Mouse (Mus musculus) myocyte (in vitro differentiated cells): Measurements from ENCODE around the gene Tbxas1. TPM values are rescaled to one million over a fixed set of nuclear protein-coding genes. Genes with fewer than 3 reads are reported as not detected.

ENCODE experiments used
- H3K27me3 ChIP-seq: one replicate; pipeline ENCODE4 v1.6.1; 2011; ENCODE audit not compliant: control insufficient read depth, insufficient read depth, insufficient read length
- H3K36me3 ChIP-seq: one replicate; pipeline ENCODE4 v1.6.1; 2011; ENCODE audit not compliant: control insufficient read depth, insufficient read depth
- H3K4me2 ChIP-seq: one replicate; pipeline ENCODE4 v1.6.1; 2011; ENCODE audit warnings: low read depth, control low read depth
- H3K4me3 ChIP-seq: one replicate; pipeline ENCODE4 v1.5.1; 2011; ENCODE audit warnings: mild to moderate bottlenecking, control low read depth, moderate library complexity
- H3K79me2 ChIP-seq: one replicate; pipeline ENCODE4 v1.6.1; 2011; ENCODE audit not compliant: control insufficient read depth, insufficient read depth
- H3ac ChIP-seq: one replicate; pipeline ENCODE4 v1.6.1; 2011; ENCODE audit not compliant: control insufficient read depth, insufficient read length
- CEBPB ChIP-seq: IDR thresholded peaks from 2 replicates; pipeline ENCODE4 v1.6.1; 2011; ENCODE audit warnings: mild to moderate bottlenecking, moderate library complexity; ENCODE audit not compliant: poor library complexity, insufficient read depth, severe bottlenecking
- E2F4 ChIP-seq: IDR thresholded peaks from one replicate; pipeline ENCODE4 v1.6.1; 2011; ENCODE audit warnings: mild to moderate bottlenecking, control low read depth, moderate library complexity; ENCODE audit not compliant: insufficient read depth
- MAX ChIP-seq: IDR thresholded peaks from one replicate; pipeline ENCODE4 v1.6.1; 2011; ENCODE audit warnings: low read depth, mild to moderate bottlenecking, control low read depth
- MYOD1 ChIP-seq, 3 experiments: IDR thresholded peaks; one replicate each; pipeline ENCODE4 v1.6.1; 2011; ENCODE audit warnings: control low read depth in 2 of 3, low read depth in 2 of 3, mild to moderate bottlenecking in 2 of 3, moderate library complexity in 1 of 3; ENCODE audit not compliant: insufficient read length in 2 of 3, control insufficient read depth in 1 of 3
- MYOG ChIP-seq, 3 experiments: IDR thresholded peaks; one replicate each; pipeline ENCODE4 v1.6.1; 2011; ENCODE audit warnings: control low read depth in 2 of 3, low read depth in 2 of 3, mild to moderate bottlenecking in 2 of 3; ENCODE audit not compliant: insufficient read length in 2 of 3, control insufficient read depth in 1 of 3, insufficient read depth in 1 of 3
- POLR2A ChIP-seq: IDR thresholded peaks from one replicate; pipeline ENCODE4 v1.6.1; 2011; ENCODE audit warnings: low read depth, mild to moderate bottlenecking, control low read depth, moderate library complexity; ENCODE audit not compliant: insufficient read length
- POLR2AphosphoS2 ChIP-seq: IDR thresholded peaks from one replicate; pipeline ENCODE4 v1.6.1; 2011; ENCODE audit warnings: low read depth, control low read depth; ENCODE audit not compliant: insufficient read length
- REST ChIP-seq: IDR thresholded peaks from one replicate; pipeline ENCODE4 v1.6.1; 2011; ENCODE audit warnings: mild to moderate bottlenecking, control low read depth, moderate library complexity; ENCODE audit not compliant: insufficient read depth, insufficient read length
- SRF ChIP-seq: IDR thresholded peaks from one replicate; pipeline ENCODE4 v1.6.1; 2011; ENCODE audit warnings: low read depth; ENCODE audit not compliant: control insufficient read depth, insufficient read length
- TCF12 ChIP-seq: IDR thresholded peaks from one replicate; pipeline ENCODE4 v1.6.1; 2011; ENCODE audit warnings: mild to moderate bottlenecking, control low read depth; ENCODE audit not compliant: poor library complexity, insufficient read depth, severe bottlenecking
- TCF3 ChIP-seq: IDR thresholded peaks from one replicate; pipeline ENCODE4 v1.6.1; 2011; ENCODE audit warnings: low read depth, control low read depth; ENCODE audit not compliant: insufficient read length
- USF1 ChIP-seq: IDR thresholded peaks from one replicate; pipeline ENCODE4 v1.6.1; 2011; ENCODE audit warnings: low read depth, mild to moderate bottlenecking, control low read depth, moderate library complexity
- polyA plus RNA-seq: library from polyadenylated mRNA; unstranded; fragments of >200 nt; fragmentation: generic; extraction: Trizol; gene quantifications from one replicate; pipeline ENCODE4 v1.2.1, GENCODE M21; 2012; ENCODE audit warnings: missing spikeins

Gene Tbxas1
- polyA plus RNA-seq, 1 experiment: not detected

DNA sequence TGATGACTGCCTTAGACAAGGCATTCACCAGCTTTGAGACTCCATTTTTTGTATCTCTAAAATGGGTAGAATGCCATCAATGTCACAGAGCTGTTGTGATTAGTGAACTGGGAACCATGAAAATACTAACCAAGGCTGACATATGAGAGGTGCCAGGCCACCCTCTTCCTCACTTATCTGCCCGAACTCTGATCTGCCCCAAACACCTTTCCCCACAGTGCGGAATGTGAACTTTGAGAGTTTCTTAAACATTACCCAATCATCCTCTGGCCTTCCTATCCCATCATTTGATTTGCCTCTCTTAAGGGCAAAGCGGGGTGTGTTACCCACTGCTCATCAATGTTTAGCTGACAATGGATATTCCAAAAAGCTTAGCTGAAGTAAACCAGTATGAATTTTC lies 237.5 kb downstream of the Tbxas1 start:
- H3K4me2 ChIP-seq: no peak overlapping the region
- H3ac ChIP-seq: no peak overlapping the region
- no peak overlapping the region for H3K4me3 ChIP-seq
- no peaks in the 10 kb centered on the region for H3K79me2 ChIP-seq
- no peaks in the 10 kb centered on the region for H3K36me3 ChIP-seq
- H3K27me3 ChIP-seq: no peaks in the 10 kb centered on the region
- TF ChIP-seq POLR2A (no peak), USF1 (no peak), E2F4 (no peak), MYOD1 (IDR thresholded peaks at IDR 0.05; ENCODE audit: control insufficient read depth in 1 of 3, insufficient read length in 2 of 3, low read depth in 2 of 3) (no peak), MAX (no peak), MYOG (IDR thresholded peaks at IDR 0.05; ENCODE audit: control insufficient read depth in 1 of 3, insufficient read depth in 1 of 3, insufficient read length in 2 of 3, low read depth in 2 of 3) (no peak), POLR2AphosphoS2 (no peak), REST (no peak), TCF12 (no peak)

DNA sequence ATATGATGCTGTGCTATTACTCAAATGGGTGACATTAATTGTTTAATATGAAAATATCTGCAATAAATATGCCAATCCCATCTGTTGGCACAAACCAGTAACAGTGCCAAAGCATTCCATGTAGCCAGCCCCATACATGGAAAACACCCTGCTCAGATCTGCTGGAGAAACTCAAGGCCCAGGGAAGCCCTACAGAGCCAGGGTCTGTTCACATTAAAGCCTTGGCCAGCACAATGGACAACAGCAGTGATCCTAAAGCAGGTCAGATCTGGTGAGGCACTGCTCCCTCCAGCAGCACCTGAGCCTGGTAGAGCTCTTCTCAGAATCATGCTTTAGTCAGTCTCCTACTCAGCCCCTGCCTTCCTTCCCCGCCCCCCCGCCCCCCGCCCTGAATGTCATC lies 237.9 kb downstream of the Tbxas1 start:
- TF ChIP-seq MYOG (IDR thresholded peaks at IDR 0.05; ENCODE audit: control insufficient read depth in 1 of 3, insufficient read depth in 1 of 3, insufficient read length in 2 of 3, low read depth in 2 of 3) (no peak), USF1 (no peak), MAX (no peak), E2F4 (no peak), TCF12 (no peak), MYOD1 (IDR thresholded peaks at IDR 0.05; ENCODE audit: control insufficient read depth in 1 of 3, insufficient read length in 2 of 3, low read depth in 2 of 3) (no peak), TCF3 (no peak), POLR2A (no peak), CEBPB (no peak), REST (no peak), POLR2AphosphoS2 (no peak), SRF (no peak)
- H3K79me2 ChIP-seq: no peaks in the 10 kb centered on the region

DNA sequence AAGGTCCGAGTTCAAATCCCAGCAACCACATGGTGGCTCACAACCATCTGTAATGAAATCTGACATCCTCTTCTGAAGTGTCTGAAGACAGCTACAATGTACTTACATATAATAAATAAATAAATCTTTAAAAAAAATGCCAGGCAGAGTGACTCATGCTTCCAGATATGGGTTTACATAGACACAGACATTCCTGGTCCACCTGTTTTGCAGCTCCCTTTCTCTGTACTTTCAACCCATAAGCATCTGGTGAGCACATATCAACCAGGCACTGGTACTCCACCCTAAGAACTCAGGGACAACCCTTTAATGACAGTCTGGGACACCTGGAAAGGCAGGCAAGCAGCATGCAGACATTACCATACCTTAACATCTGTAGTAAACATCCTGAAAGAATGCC lies 240.2 kb downstream of the Tbxas1 start:
- no peak overlapping the region for H3K4me3 ChIP-seq

More for the DNA sequence above, 237.9 kb downstream of the Tbxas1 start:
- H3K4me3 ChIP-seq: no peak overlapping the region
- no peak overlapping the region for H3K4me2 ChIP-seq
- no peaks in the 10 kb centered on the region for H3K27me3 ChIP-seq
- no peak overlapping the region for H3ac ChIP-seq
- no peaks in the 10 kb centered on the region for H3K36me3 ChIP-seq

DNA sequence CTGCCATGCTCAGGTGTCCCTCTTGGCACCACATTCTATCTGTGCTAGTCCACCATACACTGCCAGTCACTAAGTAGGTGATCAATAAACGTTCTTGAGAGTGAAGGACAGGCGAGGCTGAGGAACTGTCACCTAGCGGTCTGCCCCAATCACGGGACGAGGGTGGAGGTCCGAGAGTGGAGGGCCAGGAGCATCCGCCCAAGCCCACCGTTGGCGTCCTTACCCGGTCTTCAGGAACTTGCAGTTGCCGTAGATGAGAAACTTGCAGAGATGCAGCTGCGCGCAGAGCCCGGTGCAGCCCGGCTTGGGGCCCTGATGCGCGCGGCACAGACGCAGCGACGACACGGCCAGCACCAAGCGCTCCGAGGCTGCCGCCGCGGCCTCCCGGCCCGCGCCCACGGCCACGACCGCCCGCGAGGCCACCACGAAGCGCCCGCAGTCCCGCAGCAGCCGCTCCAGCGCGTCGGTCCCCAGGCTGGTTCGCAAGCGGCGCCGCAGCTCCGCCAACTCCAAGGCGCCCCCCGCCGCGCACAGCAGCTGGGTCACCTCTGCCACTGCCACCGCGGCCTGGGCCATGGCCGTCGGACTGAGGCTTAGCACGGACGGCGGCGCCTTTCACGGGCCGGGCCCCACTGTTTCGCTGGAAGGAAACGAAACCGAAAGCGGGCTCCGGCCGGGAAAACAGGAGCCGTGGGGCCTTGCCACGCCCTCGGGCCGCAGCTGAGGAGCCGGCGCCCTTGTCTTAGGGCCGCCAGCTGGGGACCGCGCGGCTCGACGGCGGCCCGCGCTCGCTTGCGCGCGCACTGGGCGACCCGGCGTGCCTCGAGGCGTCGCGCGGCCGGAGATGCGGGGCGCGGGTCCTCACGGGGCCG lies 242.6 kb downstream of the Tbxas1 start, which contains the start of gene Parp12:
Gene Parp12, minus strand, starts transcription at position 766 of the 872 bp plus-strand sequence.
- no peaks in the 10 kb centered on the region for H3K79me2 ChIP-seq
- H3ac ChIP-seq: peak within 1 kb of the TSS; percentile 61
- TF ChIP-seq POLR2A (peak; percentile 60), MAX (no peak), MYOD1 (IDR thresholded peaks at IDR 0.05; ENCODE audit: control insufficient read depth in 1 of 3, insufficient read length in 2 of 3, low read depth in 2 of 3) (peak in 1 of 3 experiments; percentile 30), CEBPB (no peak), MYOG (IDR thresholded peaks at IDR 0.05; ENCODE audit: control insufficient read depth in 1 of 3, insufficient read depth in 1 of 3, insufficient read length in 2 of 3, low read depth in 2 of 3) (peak in 2 of 3 experiments; percentile 33 to 40)
- peak within 1 kb of the TSS; percentile 81 for H3K4me2 ChIP-seq
- peak within 1 kb of the TSS; percentile 26 for H3K4me3 ChIP-seq
- no peaks in the 10 kb centered on the region for H3K36me3 ChIP-seq
- no peaks in the 10 kb centered on the region for H3K27me3 ChIP-seq

More for the DNA sequence above, 240.2 kb downstream of the Tbxas1 start:
- Histone ChIP-seq H3K27me3 (no peaks in the 10 kb centered on the region), H3K36me3 (no peaks in the 10 kb centered on the region), H3ac (no peak overlapping the region), H3K4me2 (no peak overlapping the region), H3K79me2 (no peaks in the 10 kb centered on the region)
- TF ChIP-seq TCF3 (no peak), MAX (no peak), CEBPB (no peak), POLR2A (no peak), POLR2AphosphoS2 (no peak), MYOD1 (IDR thresholded peaks at IDR 0.05; ENCODE audit: control insufficient read depth in 1 of 3, insufficient read length in 2 of 3, low read depth in 2 of 3) (no peak), REST (no peak), USF1 (no peak), E2F4 (no peak), MYOG (IDR thresholded peaks at IDR 0.05; ENCODE audit: control insufficient read depth in 1 of 3, insufficient read depth in 1 of 3, insufficient read length in 2 of 3, low read depth in 2 of 3) (no peak), TCF12 (no peak), SRF (no peak)

DNA sequence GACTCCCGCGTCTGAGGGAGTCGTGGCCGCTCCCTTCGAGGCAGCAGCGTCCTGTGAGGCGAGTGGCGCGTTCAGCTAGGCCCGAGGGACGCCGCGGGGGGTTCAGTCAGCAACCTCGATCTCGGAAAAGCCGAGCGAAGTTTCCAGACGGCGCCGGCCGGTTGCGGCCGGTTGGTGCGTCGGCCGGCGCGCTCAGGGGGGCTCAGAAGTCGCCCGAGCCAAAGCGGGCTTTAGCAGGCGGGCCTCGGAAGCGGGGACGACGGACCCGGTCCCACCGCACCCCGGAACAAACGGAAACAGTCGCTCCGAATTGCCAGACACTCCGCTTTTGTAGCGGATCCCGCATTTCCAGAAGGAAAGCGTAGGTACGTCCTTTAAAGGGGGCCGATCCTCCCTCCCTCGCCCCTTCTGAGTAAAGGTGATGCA lies 243.3 kb downstream of the Tbxas1 start:
- no peaks in the 10 kb centered on the region for H3K36me3 ChIP-seq
- H3K4me2 ChIP-seq: peak overlapping the region; percentile 56
- no peaks in the 10 kb centered on the region for H3K79me2 ChIP-seq
- H3ac ChIP-seq: peak overlapping the region; percentile 61
- H3K27me3 ChIP-seq: no peaks in the 10 kb centered on the region
- TF ChIP-seq SRF: no peak
- TF ChIP-seq POLR2AphosphoS2: no peak
- TF ChIP-seq REST: no peak
- TF ChIP-seq E2F4: no peak
- TF ChIP-seq MAX: no peak
- no peak for TF ChIP-seq TCF12
- no peak for TF ChIP-seq TCF3
- no peak for TF ChIP-seq MYOD1 (IDR thresholded peaks at IDR 0.05; ENCODE audit: control insufficient read depth in 1 of 3, insufficient read length in 2 of 3, low read depth in 2 of 3)
- TF ChIP-seq CEBPB: no peak
- TF ChIP-seq MYOG (IDR thresholded peaks at IDR 0.05; ENCODE audit: control insufficient read depth in 1 of 3, insufficient read depth in 1 of 3, insufficient read length in 2 of 3, low read depth in 2 of 3): no peak
- no peak for TF ChIP-seq POLR2A
- TF ChIP-seq USF1: no peak
- H3K4me3 ChIP-seq: peak overlapping the region; percentile 26
